Mouse (Mus musculus) testis, adult 2 months (tissue): ENCODE data around the gene Gm20219.

Experiments
- CTCF ChIP-seq: fragments of 200-500 bp; IDR thresholded peaks from 2 replicates; pipeline ENCODE4 v1.5.1; 2012; ENCODE audit warnings: low read depth, mild to moderate bottlenecking, inconsistent platforms, low read length, moderate library complexity; ENCODE audit not compliant: control insufficient read depth, insufficient read depth, insufficient replicate concordance
- POLR2A ChIP-seq: fragments of 200-500 bp; IDR thresholded peaks from 2 replicates; pipeline ENCODE4 v1.6.1; 2012; ENCODE audit warnings: low read depth, mild to moderate bottlenecking, inconsistent platforms, low read length, moderate library complexity; ENCODE audit not compliant: control insufficient read depth

GRCm38 (mm10) chr17:56593527-56594271, 39.5 kb upstream of the Gm20219 start:
- TF ChIP-seq CTCF (no peak), POLR2A (no peak)
